Mouse (Mus musculus): ENCODE measurements around the gene Vmn2r44. TPM values are rescaled to one million over a fixed set of nuclear protein-coding genes. Genes with fewer than 3 reads are reported as not detected.
"Not testable (repeated sequence)": the region's sequence is repeated elsewhere in the genome, so short reads cannot be mapped to it uniquely, and the experiment has no call there.

Vmn2r44 gene
- not detected in 2 replicates for polyA plus RNA-seq (2015; fragmentation: Nextera tagmentation; extraction: Ambion mirVana)

- H3K9me3 ChIP-seq; H3K9ac ChIP-seq; H3K4me3 ChIP-seq (replicated peaks); H3K27ac ChIP-seq; H3K27me3 ChIP-seq (replicated peaks); ATAC-seq; H3K36me3 ChIP-seq; H3K4me1 ChIP-seq (replicated peaks); H3K4me2 ChIP-seq (replicated peaks): not testable (repeated sequence)
Observed at GRCm38 (mm10) chr7:8383233-8383632, at the start of gene Vmn2r44. Vmn2r44 (minus strand) TSS chr7:8383333.

- not testable (repeated sequence) for H3K4me3 ChIP-seq (replicated peaks); H3K9me3 ChIP-seq; H3K27me3 ChIP-seq (replicated peaks); H3K4me2 ChIP-seq (replicated peaks); H3K4me1 ChIP-seq (replicated peaks); ATAC-seq; H3K36me3 ChIP-seq; H3K27ac ChIP-seq; H3K9ac ChIP-seq
- 85% methylated on average over 11 of the region's 11 CpGs for WGBS
Observed at GRCm38 (mm10) chr7:8357879-8358278, 25.3 kb downstream of the Vmn2r44 start.

Other genes starting within 250 kb of the Vmn2r44 start
- not detected in 2 replicates for gene Vmn2r41, start 221.7 kb downstream of the Vmn2r44 start, polyA plus RNA-seq (2015; fragmentation: Nextera tagmentation; extraction: Ambion mirVana)
- not detected in 2 replicates for gene Vmn2r42, start 183.0 kb downstream of the Vmn2r44 start, polyA plus RNA-seq (2015; fragmentation: Nextera tagmentation; extraction: Ambion mirVana)
- not detected in 2 replicates for gene Vmn2r43, start 122.7 kb downstream of the Vmn2r44 start, polyA plus RNA-seq (2015; fragmentation: Nextera tagmentation; extraction: Ambion mirVana)
- not detected in 2 replicates for gene Vmn2r45, start 105.7 kb upstream of the Vmn2r44 start, polyA plus RNA-seq (2015; fragmentation: Nextera tagmentation; extraction: Ambion mirVana)

All from intestine, embryonic 15.5 days (tissue).